Mouse (Mus musculus) CH12.LX (cell line): Measurements from ENCODE around the gene Rap1gap. TPM values are rescaled to one million over a fixed set of nuclear protein-coding genes. Genes with fewer than 3 reads are reported as not detected.

Experiments used
- DNase-seq: peaks from one replicate; pipeline ENCODE4 v3.0.0-alpha.2; 2013; ENCODE audit errors: extremely low read depth
- H3K27ac ChIP-seq: 2 replicates; pipeline ENCODE4 v1.5.1; 2012; ENCODE audit warnings: low read depth, mild to moderate bottlenecking, control low read depth, moderate library complexity; ENCODE audit not compliant: insufficient read depth
- H3K27me3 ChIP-seq: replicated peaks from 2 replicates; pipeline ENCODE3; 2012; ENCODE audit warnings: inconsistent platforms
- H3K36me3 ChIP-seq, 2 experiments: replicated peaks in 1 of 2; 2 replicates each; pipeline versions ENCODE3 to v1.6.1; 2012; ENCODE audit warnings: inconsistent platforms in 1 of 2, low read length in 1 of 2, mild to moderate bottlenecking in 1 of 2, mixed read lengths in 1 of 2, moderate library complexity in 1 of 2; ENCODE audit not compliant: control insufficient read depth in 1 of 2, insufficient read depth in 1 of 2
- H3K4me1 ChIP-seq, 2 experiments: 2 replicates each; pipeline ENCODE4 v1.6.1; 2012; ENCODE audit warnings: inconsistent platforms in 1 of 2, moderate library complexity in 1 of 2; ENCODE audit not compliant: insufficient read depth in 2 of 2, control insufficient read depth in 1 of 2
- H3K4me2 ChIP-seq: 2 replicates; pipeline ENCODE4 v1.6.1; 2012; ENCODE audit warnings: low read depth, mild to moderate bottlenecking, control low read depth; ENCODE audit not compliant: poor library complexity, insufficient read depth, severe bottlenecking
- H3K4me3 ChIP-seq, 3 experiments: fragments of 150-350 bp in 1 of 3; sonication (generic) in 1 of 3; replicated peaks in 1 of 3; 2 replicates each; pipeline versions ENCODE3 to v1.5.1; 2011 to 2012; ENCODE audit warnings: low read depth in 2 of 3, low read length in 2 of 3, mild to moderate bottlenecking in 2 of 3, moderate library complexity in 2 of 3, control low read depth in 1 of 3, improper control_type of control experiment in 1 of 3, inconsistent platforms in 1 of 3, mixed read lengths in 1 of 3; ENCODE audit not compliant: poor library complexity in 1 of 3
- H3K79me2 ChIP-seq: replicated peaks from 2 replicates; pipeline ENCODE4 v1.6.1; 2012; ENCODE audit warnings: mild to moderate bottlenecking, moderate library complexity; ENCODE audit not compliant: control insufficient read depth, poor library complexity, insufficient read depth, severe bottlenecking; ENCODE audit errors: extremely low read depth
- H3K9ac ChIP-seq: 2 replicates; pipeline ENCODE4 v1.6.1; 2012; ENCODE audit warnings: low read depth, mild to moderate bottlenecking, control low read depth, moderate library complexity; ENCODE audit not compliant: insufficient read depth
- H3K9me3 ChIP-seq: replicated peaks from 2 replicates; pipeline ENCODE3; 2012; ENCODE audit warnings: low read length, inconsistent platforms, mixed read lengths
- BHLHE40 ChIP-seq: IDR thresholded peaks from 2 replicates; pipeline ENCODE4 v1.6.1; 2011; ENCODE audit warnings: mild to moderate bottlenecking, low read depth, low read length, improper control_type of control experiment
- CTCF ChIP-seq, 2 experiments: IDR thresholded peaks in 1 of 2; conservative IDR thresholded peaks in 1 of 2; 2 replicates each; pipeline ENCODE4 v1.5.1; 2011 to 2012; ENCODE audit warnings: low read depth in 2 of 2, low read length in 2 of 2, improper control_type of control experiment in 1 of 2, inconsistent platforms in 1 of 2, mild to moderate bottlenecking in 1 of 2, moderate library complexity in 1 of 2
- EP300 ChIP-seq: IDR thresholded peaks from 2 replicates; pipeline ENCODE4 v1.6.1; 2011; ENCODE audit warnings: low read length, improper control_type of control experiment
- ETS1 ChIP-seq: conservative IDR thresholded peaks from 2 replicates; pipeline ENCODE4 v1.6.1; 2012; ENCODE audit warnings: low read depth, mild to moderate bottlenecking, inconsistent platforms, low read length, improper control_type of control experiment, moderate library complexity
- HCFC1 ChIP-seq: IDR thresholded peaks from 2 replicates; pipeline ENCODE4 v1.6.1; 2012; ENCODE audit warnings: low read depth, mild to moderate bottlenecking, inconsistent platforms, low read length, improper control_type of control experiment
- IRF4 ChIP-seq: IDR thresholded peaks from 2 replicates; pipeline ENCODE4 v1.6.1; 2014; ENCODE audit warnings: low read depth, mild to moderate bottlenecking, inconsistent platforms, low read length, improper control_type of control experiment
- JUN ChIP-seq: IDR thresholded peaks from 2 replicates; pipeline ENCODE4 v1.6.1; 2011; ENCODE audit warnings: low read depth, mild to moderate bottlenecking, low read length, improper control_type of control experiment, moderate library complexity; ENCODE audit not compliant: insufficient read depth
- JUND ChIP-seq: conservative IDR thresholded peaks from 2 replicates; pipeline ENCODE4 v1.6.1; 2011; ENCODE audit warnings: low read depth, low read length, improper control_type of control experiment
- MAFK ChIP-seq: IDR thresholded peaks from 2 replicates; pipeline ENCODE4 v1.6.1; 2011; ENCODE audit warnings: low read length, improper control_type of control experiment; ENCODE audit not compliant: insufficient replicate concordance
- MAX ChIP-seq: IDR thresholded peaks from 2 replicates; pipeline ENCODE4 v1.6.1; 2011; ENCODE audit warnings: low read length, improper control_type of control experiment
- MAZ ChIP-seq: IDR thresholded peaks from 2 replicates; pipeline ENCODE4 v1.6.1; 2012; ENCODE audit warnings: low read depth, mild to moderate bottlenecking, inconsistent platforms, low read length, improper control_type of control experiment, moderate library complexity
- MXI1 ChIP-seq: IDR thresholded peaks from 2 replicates; pipeline ENCODE4 v1.6.1; 2011; ENCODE audit warnings: mild to moderate bottlenecking, low read depth, low read length, improper control_type of control experiment
- NELFE ChIP-seq: IDR thresholded peaks from 2 replicates; pipeline ENCODE4 v1.6.1; 2011; ENCODE audit warnings: low read depth, low read length, improper control_type of control experiment
- NRF1 ChIP-seq: IDR thresholded peaks from 2 replicates; pipeline ENCODE4 v1.6.1; 2014; ENCODE audit warnings: low read depth, mild to moderate bottlenecking, inconsistent platforms, low read length, improper control_type of control experiment, moderate library complexity
- POLR2A ChIP-seq: IDR thresholded peaks from 2 replicates; pipeline ENCODE4 v1.6.1; 2011; ENCODE audit warnings: low read depth, mild to moderate bottlenecking, improper control_type of control experiment, low read length
- RAD21 ChIP-seq: IDR thresholded peaks from 2 replicates; pipeline ENCODE4 v1.6.1; 2011; ENCODE audit warnings: low read depth, mild to moderate bottlenecking, low read length, improper control_type of control experiment, moderate library complexity
- RCOR1 ChIP-seq: conservative IDR thresholded peaks from 2 replicates; pipeline ENCODE4 v1.6.1; 2012; ENCODE audit warnings: low read depth, mild to moderate bottlenecking, inconsistent platforms, low read length, improper control_type of control experiment
- SIN3A ChIP-seq: IDR thresholded peaks from 2 replicates; pipeline ENCODE4 v1.6.1; 2012; ENCODE audit warnings: low read length, improper control_type of control experiment, inconsistent platforms
- TBP ChIP-seq: conservative IDR thresholded peaks from 2 replicates; pipeline ENCODE4 v1.6.1; 2011; ENCODE audit warnings: low read depth, low read length, improper control_type of control experiment
- TCF12 ChIP-seq: IDR thresholded peaks from 2 replicates; pipeline ENCODE4 v1.6.1; 2014; ENCODE audit warnings: low read depth, mild to moderate bottlenecking, inconsistent platforms, low read length, improper control_type of control experiment
- USF1 ChIP-seq: IDR thresholded peaks from 2 replicates; pipeline ENCODE4 v1.6.1; 2014; ENCODE audit warnings: low read depth, mild to moderate bottlenecking, inconsistent platforms, low read length, improper control_type of control experiment
- ZC3H11A ChIP-seq: IDR thresholded peaks from 2 replicates; pipeline ENCODE4 v1.6.1; 2012; ENCODE audit warnings: low read depth, mild to moderate bottlenecking, inconsistent platforms, low read length, improper control_type of control experiment
- ZNF384 ChIP-seq: IDR thresholded peaks from 2 replicates; pipeline ENCODE4 v1.6.1; 2012; ENCODE audit warnings: low read depth, low read length, improper control_type of control experiment, inconsistent platforms
- dilution Hi-C: fragments of 300-500 bp; cut with MboI; formaldehyde crosslinking; loops from 2 replicates; pipeline ENCODE4 v1.14.3; 2020; ENCODE audit warnings: low sequenced_read_pairs; ENCODE audit not compliant: extremely low pct_unique_long_range_greater_than_20kb, extremely low pct_ligation_motif_present
- in situ Hi-C: fragments of 300-500 bp; cut with MboI; formaldehyde crosslinking; loops from 3 replicates; pipeline ENCODE4 v1.14.3; 2019; ENCODE audit warnings: low sequenced_read_pairs, low pct_ligation_motif_present, low pct_unique_long_range_greater_than_20kb, mixed read lengths
- polyA plus RNA-seq: library from polyadenylated mRNA; unstranded; fragments of >175 nt; gene quantifications from 2 replicates; pipeline ENCODE4 v1.2.1, GENCODE M21; 2012; ENCODE audit warnings: low read depth; ENCODE audit not compliant: insufficient read length
- total RNA-seq, 2 experiments: library from RNA; depleted of rRNA; stranded (reverse); fragments of 300-350 nt in 1 of 2; fragments of >200 nt in 1 of 2; gene quantifications; 2 replicates each; pipeline ENCODE4 v1.2.3; 2012 to 2014

The Rap1gap gene
- total and polyA plus RNA-seq, 3 experiments: 3.0 to 11.1 (median 5.8) TPM

GRCm38 (mm10) chr4:137700960-137701359, 36.4 kb downstream of the Rap1gap start:
- no peak for TF ChIP-seq BHLHE40
- no peak for TF ChIP-seq IRF4
- TF ChIP-seq ZNF384: no peak
- no peak for TF ChIP-seq TCF12
- TF ChIP-seq MAFK: no peak
- TF ChIP-seq TBP: no peak
- no peak for TF ChIP-seq USF1
- TF ChIP-seq JUN: no peak
- no peak for TF ChIP-seq HCFC1
- TF ChIP-seq ETS1: no peak
- no peak for TF ChIP-seq MAZ
- TF ChIP-seq NRF1: no peak
- no peak for TF ChIP-seq EP300
- TF ChIP-seq NELFE: no peak
- no peak for TF ChIP-seq SIN3A
- TF ChIP-seq MAX: no peak
- no peak for TF ChIP-seq MXI1
- H3K36me3 ChIP-seq: no peaks in the 10 kb centered on the region

GRCm38 (mm10) chr4:137703077-137703476, 38.6 kb downstream of the Rap1gap start:
- in situ Hi-C loops (no loop called here), dilution Hi-C loops (no loop called here)
- Histone ChIP-seq H3K4me2 (no peak overlapping the region), H3K79me2 (no peaks in the 10 kb centered on the region), H3K36me3 (no peaks in the 10 kb centered on the region), H3K4me1 (peaks cover 5% of the 10 kb centered on the region in 2 experiments; a peak in 3 of 4 replicates), H3K9me3 (no peaks in the 10 kb centered on the region), H3K4me3 (no peak overlapping the region), H3K27me3 (peaks cover 91% of the 10 kb centered on the region), H3K9ac (no peak overlapping the region), H3K27ac (no peak overlapping the region)
- no peak for TF ChIP-seq MXI1
- TF ChIP-seq RCOR1: no peak
- TF ChIP-seq ZC3H11A: no peak
- no peak for TF ChIP-seq RAD21
- no peak for TF ChIP-seq POLR2A
- no peak for TF ChIP-seq CTCF (conservative IDR thresholded peaks at IDR 0.05 in 1 of 2, IDR thresholded peaks at IDR 0.05 in 1 of 2; ENCODE audit: low read depth in 2 of 2, low read length in 2 of 2)
- TF ChIP-seq MAX: no peak
- TF ChIP-seq JUND: no peak
- no peak for DNase-seq

More at GRCm38 (mm10) chr4:137700960-137701359, 36.4 kb downstream of the Rap1gap start:
- dilution Hi-C loops (no loop called here), in situ Hi-C loops (no loop called here)
- no peaks in the 10 kb centered on the region for H3K4me1 ChIP-seq
- no peaks in the 10 kb centered on the region for H3K79me2 ChIP-seq
- H3K9me3 ChIP-seq: no peaks in the 10 kb centered on the region
- H3K4me3 ChIP-seq: no peak overlapping the region
- H3K27me3 ChIP-seq: peaks cover 93% of the 10 kb centered on the region
- no peak for DNase-seq
- H3K9ac ChIP-seq: no peak overlapping the region
- no peak overlapping the region for H3K4me2 ChIP-seq
- no peak overlapping the region for H3K27ac ChIP-seq
